Mouse (Mus musculus) embryo, embryonic 9.5 days (tissue): Measurements from ENCODE around the gene BC107364.
"Not testable (repeated sequence)": the region's sequence is repeated elsewhere in the genome, so short reads cannot be mapped to it uniquely, and the experiment has no call there.

Experiments used
- DNase-seq: peaks from one replicate; pipeline ENCODE4 v3.0.0-alpha.2; 2017; ENCODE audit errors: extremely low spot score

The BC107364 gene

DNA sequence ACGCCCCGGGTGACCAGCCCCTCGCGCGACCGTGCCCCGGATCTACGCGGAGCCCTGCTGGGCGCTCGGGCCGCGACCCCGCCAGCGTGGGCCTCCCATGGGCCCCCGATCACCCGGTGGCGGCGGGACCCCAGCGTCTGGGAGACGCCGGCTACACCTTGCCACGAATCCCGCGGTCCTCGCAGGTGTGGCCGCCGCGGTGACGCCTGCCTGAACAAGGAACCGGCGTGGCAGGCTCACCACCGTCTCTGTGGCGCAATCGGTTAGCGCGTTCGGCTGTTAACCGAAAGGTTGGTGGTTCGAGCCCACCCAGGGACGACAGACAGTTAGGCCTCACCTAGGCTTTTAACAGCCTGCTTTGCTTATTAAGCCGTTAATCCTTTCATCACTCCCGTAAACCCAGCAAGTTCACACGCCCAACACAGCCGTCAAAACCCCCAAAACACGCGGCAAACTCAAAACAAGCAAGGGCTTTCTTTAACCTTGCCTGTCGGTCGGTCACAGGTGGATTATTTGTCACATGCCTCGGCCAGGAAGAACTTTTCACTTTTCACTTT lies 847 bp downstream of the BC107364 start:
- not testable (repeated sequence) for DNase-seq

DNA sequence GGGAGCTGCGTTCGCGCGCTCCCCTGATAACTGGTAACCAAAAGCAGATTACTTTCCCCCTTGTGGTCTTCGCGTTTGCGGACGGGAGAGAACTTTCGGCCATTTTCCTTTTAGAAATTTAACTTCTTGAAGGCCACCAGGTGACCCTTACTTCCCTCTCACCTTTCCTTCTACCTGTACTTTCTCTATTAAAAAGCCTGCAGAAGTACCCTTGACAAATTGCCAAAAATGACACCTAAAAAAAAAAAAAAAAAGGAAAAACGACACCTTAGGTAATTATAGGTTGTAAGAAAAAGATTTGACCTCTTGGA lies 1.6 kb downstream of the BC107364 start:
- not testable (repeated sequence) for DNase-seq

DNA sequence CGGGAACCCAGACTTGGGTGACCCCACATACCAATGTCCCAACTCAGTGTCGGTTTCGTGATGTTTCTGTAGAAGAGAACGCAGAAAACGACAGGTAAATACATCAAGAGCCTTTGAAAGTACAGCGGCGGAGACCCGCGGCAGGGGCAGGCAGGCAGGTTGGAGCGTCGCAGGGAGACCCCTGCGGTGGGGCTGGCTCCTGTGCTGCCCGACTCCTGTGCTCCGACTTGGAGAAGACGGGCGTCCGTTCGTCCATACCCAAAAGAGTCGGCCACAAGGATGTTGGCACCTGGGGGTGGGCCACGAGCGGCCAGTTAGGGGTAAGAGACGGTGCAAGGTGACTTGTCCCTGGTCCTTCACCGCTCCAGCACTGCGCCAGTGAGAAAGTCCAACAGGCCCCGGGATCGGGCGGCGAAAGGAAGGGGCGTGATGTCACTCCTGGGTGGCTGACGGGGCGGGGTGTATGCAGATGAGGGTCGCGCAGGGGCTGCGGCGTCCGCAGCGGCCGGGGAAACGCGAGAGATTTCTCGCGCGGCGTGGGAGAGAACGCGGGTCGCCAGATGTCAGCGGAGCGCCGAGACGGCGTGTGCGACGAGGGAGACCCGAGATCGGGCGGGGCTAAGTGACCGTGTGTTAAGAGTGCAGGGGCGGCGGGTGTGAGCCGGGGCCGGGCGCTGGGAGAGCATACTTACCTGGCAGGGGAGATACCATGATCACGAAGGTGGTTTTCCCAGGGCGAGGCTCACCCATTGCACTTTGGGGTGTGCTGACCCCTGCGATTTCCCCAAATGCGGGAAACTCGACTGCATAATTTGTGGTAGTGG lies 2.1 kb downstream of the BC107364 start:
- DNase-seq = not testable (repeated sequence)

DNA sequence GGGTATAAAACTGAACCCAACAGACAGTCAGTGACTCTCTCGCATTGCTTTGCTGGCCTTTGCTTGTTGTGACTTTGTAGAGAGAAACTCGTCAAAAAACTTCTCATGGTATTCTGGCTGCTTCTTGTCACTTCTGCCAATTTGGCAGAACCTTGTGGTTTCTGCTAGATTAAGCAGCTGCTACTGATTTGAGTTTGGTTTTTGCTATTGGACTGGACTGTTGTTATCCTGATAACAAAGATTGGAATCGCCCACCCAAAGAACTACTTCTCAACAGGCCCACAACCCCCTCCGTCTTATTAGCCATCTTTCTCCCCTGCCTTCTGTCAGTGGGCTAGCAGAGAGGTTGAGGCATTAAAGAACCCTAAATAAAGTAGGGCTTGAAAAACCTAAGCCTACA lies 6.7 kb downstream of the BC107364 start:
- DNase-seq = no peak

GRCm38 (mm10) chr3:96440578-96440977 lies 11.5 kb downstream of the BC107364 start:
- DNase-seq = peak; percentile 85

- DNase-seq = peak; percentile 89
Measured at GRCm38 (mm10) chr3:96435557-96436091, 16.5 kb downstream of the BC107364 start.

DNA sequence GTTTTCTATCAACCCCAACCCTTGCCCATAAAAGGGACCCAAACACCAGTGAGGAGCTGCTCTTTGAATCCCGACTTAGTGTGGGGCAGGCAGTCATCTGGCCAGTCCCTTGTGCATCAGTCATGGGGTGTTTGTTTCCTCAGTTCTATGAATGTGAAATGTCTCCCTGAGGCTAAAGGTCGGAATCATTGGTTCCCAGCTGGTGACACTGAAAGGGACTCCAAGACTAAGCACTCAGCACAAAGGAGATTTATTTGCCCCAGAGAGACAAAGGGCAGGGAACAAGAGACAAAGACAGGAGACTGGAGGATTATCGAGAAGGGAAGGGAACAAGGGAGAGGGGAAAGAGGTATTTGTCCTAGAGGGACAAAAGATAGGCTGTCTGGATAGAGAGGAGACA lies 19.9 kb downstream of the BC107364 start:
- DNase-seq = peak; percentile 60

- no peak for DNase-seq
Measured at GRCm38 (mm10) chr3:96429819-96430132, 22.3 kb downstream of the BC107364 start.

DNA sequence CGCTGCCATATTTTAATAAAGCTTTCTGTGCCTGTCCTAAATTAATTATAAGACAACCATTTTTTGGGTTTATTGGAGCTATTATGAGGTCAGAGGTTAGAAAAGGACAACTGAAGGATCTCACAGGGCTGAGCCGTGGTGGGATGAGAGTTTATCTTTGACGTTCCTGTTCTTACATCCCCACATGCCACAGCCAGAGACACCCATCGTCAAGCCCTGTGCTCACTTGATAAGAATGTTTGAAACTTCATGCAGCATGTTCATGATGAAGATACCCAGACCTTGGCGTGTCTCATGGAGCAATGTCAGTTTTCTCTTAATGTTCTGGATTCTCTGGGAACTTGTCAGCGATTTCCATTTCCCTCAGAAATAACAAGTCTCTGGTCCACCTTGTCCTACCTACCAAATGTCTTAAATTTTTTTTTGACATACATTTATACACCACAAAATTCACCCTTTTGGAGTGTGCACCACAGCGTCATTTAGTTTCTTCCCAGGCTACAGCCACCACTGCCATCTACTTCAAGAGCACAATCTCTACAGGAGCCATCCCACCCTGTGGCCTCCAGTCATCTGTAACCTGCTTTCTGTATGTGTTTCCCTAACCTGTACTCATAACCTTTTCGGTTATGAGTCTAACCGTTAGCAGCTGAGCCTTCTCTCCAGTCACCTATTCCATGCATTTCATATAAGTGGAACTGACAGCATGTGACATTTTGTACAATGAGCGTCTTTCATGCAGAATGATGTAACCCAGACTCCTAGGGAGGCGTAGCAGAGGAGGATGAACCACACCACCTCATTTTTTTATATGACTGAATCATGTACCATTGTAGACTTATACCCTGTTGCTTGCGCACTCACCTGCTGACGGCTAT lies 22.9 kb downstream of the BC107364 start:
- no peak for DNase-seq

GRCm38 (mm10) chr3:96427761-96428462 lies 24.2 kb downstream of the BC107364 start:
- DNase-seq = peak; percentile 85

GRCm38 (mm10) chr3:96427311-96427710 lies 24.8 kb downstream of the BC107364 start:
- DNase-seq = no peak

DNA sequence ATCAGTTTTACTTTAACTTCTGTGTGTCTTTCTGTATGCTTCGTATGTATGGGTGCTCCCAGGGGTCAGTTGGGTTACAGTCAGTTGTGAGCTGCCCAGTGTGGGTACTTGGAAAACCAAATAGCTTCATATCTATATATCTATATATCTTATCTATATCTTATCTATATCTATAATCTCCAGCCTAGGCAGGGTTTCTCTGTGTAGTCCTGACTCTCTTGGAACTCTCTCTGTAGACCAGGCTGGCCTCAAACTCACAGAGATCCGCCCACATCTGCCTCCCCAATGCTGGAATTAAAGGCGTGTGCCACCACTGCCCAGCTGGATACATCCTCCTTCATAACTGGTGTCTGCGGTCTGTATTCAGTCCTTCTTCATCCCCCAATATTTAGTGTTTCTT lies 25.8 kb downstream of the BC107364 start:
- DNase-seq = no peak

DNA sequence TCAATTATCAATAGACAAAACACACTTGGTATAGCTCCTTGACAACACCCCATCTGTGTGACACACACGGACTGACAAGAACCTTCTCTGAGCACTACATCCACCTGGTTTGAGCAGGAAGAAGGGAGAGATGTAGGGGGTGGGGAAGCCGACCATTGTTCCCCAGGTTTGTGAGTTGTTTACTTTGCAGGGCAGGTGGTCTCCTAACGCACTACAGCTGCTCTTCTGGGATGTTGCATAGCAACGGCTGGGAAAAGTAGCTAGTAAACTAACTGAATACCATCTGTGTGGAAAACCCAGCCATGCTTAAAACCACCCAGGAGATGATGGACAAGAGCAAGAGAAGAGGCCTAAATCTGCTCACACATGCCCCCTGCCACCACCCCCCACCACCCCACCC lies 27.7 kb downstream of the BC107364 start:
- not testable (repeated sequence) for DNase-seq

DNA sequence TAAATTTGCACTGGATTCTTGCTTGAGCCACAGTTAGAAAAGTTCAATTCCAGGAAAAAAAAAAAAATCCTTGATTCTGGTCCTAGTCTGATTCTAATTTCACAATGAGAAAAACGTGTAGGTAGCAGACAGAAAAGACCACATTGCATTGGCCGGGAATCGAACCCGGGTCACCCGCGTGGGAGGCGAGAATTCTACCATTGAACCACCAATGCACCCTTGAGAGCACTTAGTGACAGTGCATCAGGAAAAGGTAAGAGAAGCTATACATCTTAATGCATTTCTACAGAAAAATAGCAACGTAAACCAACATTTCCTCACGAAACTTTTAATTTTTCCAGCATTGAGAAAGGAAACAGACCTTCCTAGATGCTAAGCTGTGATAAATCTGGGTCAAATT lies 28.2 kb downstream of the BC107364 start:
- DNase-seq = peak; percentile 81

DNA sequence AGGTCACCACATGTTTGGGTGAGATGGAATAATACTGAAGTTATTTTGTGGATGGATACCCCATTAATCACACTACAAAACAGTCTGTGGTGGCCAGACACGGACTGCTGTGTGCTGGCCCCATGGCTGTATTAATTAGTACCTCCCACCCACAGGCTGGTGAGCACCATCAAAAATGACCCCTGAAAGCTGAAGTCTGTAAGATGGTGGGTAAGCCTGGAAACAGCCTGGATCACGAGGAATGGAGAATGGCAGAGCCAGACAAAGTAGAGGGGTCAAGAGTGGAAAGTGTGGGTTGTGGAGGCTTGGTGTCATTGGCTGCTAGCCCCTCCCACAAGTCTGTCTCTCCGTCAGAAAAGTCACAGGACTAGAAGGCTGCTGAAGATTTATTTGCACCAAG lies 31.3 kb downstream of the BC107364 start:
- DNase-seq = no peak

DNA sequence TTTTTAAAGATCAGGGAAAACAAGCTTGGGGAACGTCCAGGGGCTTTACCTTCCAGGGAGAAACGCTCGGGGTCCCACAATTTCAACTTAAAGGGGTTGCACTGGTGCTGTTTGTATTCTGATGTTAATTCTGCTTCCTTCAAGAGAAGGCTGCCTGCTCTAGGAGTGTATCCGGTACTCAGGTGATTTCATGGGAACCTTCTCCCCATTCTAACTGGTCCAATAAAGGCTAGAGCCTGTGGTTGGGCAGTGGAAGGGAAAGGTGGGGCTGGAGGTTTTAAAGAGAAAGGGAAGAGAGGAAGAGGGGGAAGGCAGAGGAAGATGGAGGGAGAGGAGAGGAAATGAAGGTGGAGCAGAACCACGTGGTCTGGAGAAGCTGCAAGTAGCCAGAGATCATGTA lies 33.2 kb downstream of the BC107364 start:
- not testable (repeated sequence) for DNase-seq

- no peak for DNase-seq
Measured at GRCm38 (mm10) chr3:96417850-96418815, 34.0 kb downstream of the BC107364 start.

GRCm38 (mm10) chr3:96416595-96416994 lies 35.5 kb downstream of the BC107364 start:
- no peak for DNase-seq

GRCm38 (mm10) chr3:96416056-96416455 lies 36.0 kb downstream of the BC107364 start:
- no peak for DNase-seq

- no peak for DNase-seq
Measured at GRCm38 (mm10) chr3:96414951-96415327, 37.2 kb downstream of the BC107364 start.
